Mouse (Mus musculus): ENCODE measurements around the gene Alpk1. TPM values are rescaled to one million over a fixed set of nuclear protein-coding genes. Genes with fewer than 3 reads are reported as not detected.

Alpk1 gene
- total RNA-seq, 2 experiments from 2014 or later = 5.8 to 6.1 TPM

- DNase-seq (ENCODE audit: low spot score in 2 of 2) = no peak
These were observed 34.8 kb downstream of the Alpk1 start for GRCm38 (mm10) chr3:127745504-127745903.

- no peak for DNase-seq (ENCODE audit: low spot score in 2 of 2)
These were observed 36.5 kb downstream of the Alpk1 start for GRCm38 (mm10) chr3:127743614-127744365.

- no peak for DNase-seq (ENCODE audit: low spot score in 2 of 2)
These were observed 38.9 kb downstream of the Alpk1 start for GRCm38 (mm10) chr3:127741473-127741872.

- DNase-seq (ENCODE audit: low spot score in 2 of 2) = no peak
These were observed 42.5 kb downstream of the Alpk1 start for GRCm38 (mm10) chr3:127737876-127738275.

- no peak for DNase-seq (ENCODE audit: low spot score in 2 of 2)
These were observed 44.9 kb downstream of the Alpk1 start for GRCm38 (mm10) chr3:127735395-127735794.

GRCm38 (mm10) chr3:127729513-127730137 lies 50.7 kb downstream of the Alpk1 start:
- DNase-seq (ENCODE audit: low spot score in 2 of 2) = no peak

GRCm38 (mm10) chr3:127728851-127729512 lies 51.3 kb downstream of the Alpk1 start:
- DNase-seq (ENCODE audit: low spot score in 2 of 2) = no peak

- DNase-seq (ENCODE audit: low spot score in 2 of 2) = no peak
These were observed 52.3 kb downstream of the Alpk1 start for GRCm38 (mm10) chr3:127728046-127728445.

- no peak for DNase-seq (ENCODE audit: low spot score in 2 of 2)
These were observed 59.4 kb downstream of the Alpk1 start for GRCm38 (mm10) chr3:127720948-127721347.

GRCm38 (mm10) chr3:127720050-127720449 lies 60.3 kb downstream of the Alpk1 start:
- no peak for DNase-seq (ENCODE audit: low spot score in 2 of 2)

- DNase-seq (ENCODE audit: low spot score in 2 of 2) = no peak
These were observed 60.7 kb downstream of the Alpk1 start for GRCm38 (mm10) chr3:127719601-127720000.

- no peak for DNase-seq (ENCODE audit: low spot score in 2 of 2)
These were observed 63.6 kb downstream of the Alpk1 start for GRCm38 (mm10) chr3:127716759-127717158.

- no peak for DNase-seq (ENCODE audit: low spot score in 2 of 2)
These were observed 67.2 kb downstream of the Alpk1 start for GRCm38 (mm10) chr3:127713112-127713511.

GRCm38 (mm10) chr3:127711536-127711935 lies 68.8 kb downstream of the Alpk1 start:
- no peak for DNase-seq (ENCODE audit: low spot score in 2 of 2)

- DNase-seq (ENCODE audit: low spot score in 2 of 2) = no peak
These were observed 73.2 kb downstream of the Alpk1 start for GRCm38 (mm10) chr3:127707089-127707485.

GRCm38 (mm10) chr3:127706445-127707088 lies 73.8 kb downstream of the Alpk1 start:
- no peak for DNase-seq (ENCODE audit: low spot score in 2 of 2)

- DNase-seq (ENCODE audit: low spot score in 2 of 2) = peak; percentile 12 to 15
These were observed 74.5 kb downstream of the Alpk1 start for GRCm38 (mm10) chr3:127705515-127706444.

GRCm38 (mm10) chr3:127705139-127705514 lies 75.2 kb downstream of the Alpk1 start:
- DNase-seq (ENCODE audit: low spot score in 2 of 2) = no peak

- DNase-seq (ENCODE audit: low spot score in 2 of 2) = no peak
These were observed 79.0 kb downstream of the Alpk1 start for GRCm38 (mm10) chr3:127701196-127701825.

GRCm38 (mm10) chr3:127698636-127699035 lies 81.7 kb downstream of the Alpk1 start:
- DNase-seq (ENCODE audit: low spot score in 2 of 2) = no peak
